Mouse (Mus musculus) activated CD4-positive, CD25-positive, alpha-beta regulatory T cell, adult 4 months (primary cell): ENCODE data around the gene Grip1. TPM values are rescaled to one million over a fixed set of nuclear protein-coding genes. Genes with fewer than 3 reads are reported as not detected.

Source experiments
- ATAC-seq: one replicate; pipeline ENCODE4 v1.8.0; 2017
- polyA plus RNA-seq, 2 experiments: library from polyadenylated mRNA; unstranded; fragments of 100-300 nt; shearing (Covaris generic); gene quantifications; one replicate each; pipeline ENCODE4 v1.2.1; 2017

Gene Grip1
- polyA plus RNA-seq, 2 experiments from 2014 or later = 0.16 TPM; not detected in 1

- no peak for ATAC-seq
These were observed 512.7 kb downstream of the Grip1 start for GRCm38 (mm10) chr10:119966321-119966720.

DNA sequence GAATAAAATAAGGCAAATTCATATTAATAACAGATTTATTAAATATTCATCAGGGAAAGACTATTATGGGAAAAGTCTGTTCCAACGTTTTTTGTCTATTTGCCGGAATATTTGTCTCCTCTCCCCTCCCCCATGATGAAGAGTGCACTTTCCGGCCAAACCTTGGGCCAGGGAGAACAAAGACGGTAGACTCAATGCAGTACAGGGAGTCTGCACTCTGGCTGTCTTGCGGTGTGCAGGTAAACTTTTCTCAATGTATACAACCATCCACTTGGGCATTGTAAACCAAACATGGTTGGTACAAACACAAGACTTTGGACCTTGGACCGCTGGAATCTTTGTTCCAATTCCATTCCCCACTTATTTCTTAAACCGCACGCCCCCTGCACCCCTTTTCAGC, 525.8 kb downstream of the Grip1 start:
- ATAC-seq = no peak

- no peak for ATAC-seq
These were observed 526.4 kb downstream of the Grip1 start for GRCm38 (mm10) chr10:119980032-119980431.

GRCm38 (mm10) chr10:119984299-119984698, 530.7 kb downstream of the Grip1 start:
- ATAC-seq = no peak

DNA sequence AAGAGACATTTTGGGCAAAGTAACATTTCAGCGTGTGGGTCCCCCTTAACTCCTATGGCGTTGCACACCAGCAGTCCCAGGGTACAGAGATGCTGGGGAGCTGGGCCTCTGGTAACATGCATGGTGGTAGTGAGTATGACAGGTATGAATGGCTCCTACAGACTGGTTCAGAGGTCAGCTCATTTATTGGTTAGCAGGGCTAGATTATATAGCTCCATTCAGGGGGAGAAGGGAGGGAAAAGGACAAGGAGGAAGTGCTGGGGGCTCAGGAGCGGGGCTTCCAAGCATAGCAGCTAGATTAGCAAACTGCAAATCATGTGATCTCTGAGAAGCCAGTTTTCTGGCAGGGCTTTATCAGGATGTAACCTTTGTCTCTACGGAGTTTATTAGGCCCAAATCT, 544.8 kb downstream of the Grip1 start:
- ATAC-seq = no peak

- no peak for ATAC-seq
These were observed 548.5 kb downstream of the Grip1 start for GRCm38 (mm10) chr10:120002149-120002548.

DNA sequence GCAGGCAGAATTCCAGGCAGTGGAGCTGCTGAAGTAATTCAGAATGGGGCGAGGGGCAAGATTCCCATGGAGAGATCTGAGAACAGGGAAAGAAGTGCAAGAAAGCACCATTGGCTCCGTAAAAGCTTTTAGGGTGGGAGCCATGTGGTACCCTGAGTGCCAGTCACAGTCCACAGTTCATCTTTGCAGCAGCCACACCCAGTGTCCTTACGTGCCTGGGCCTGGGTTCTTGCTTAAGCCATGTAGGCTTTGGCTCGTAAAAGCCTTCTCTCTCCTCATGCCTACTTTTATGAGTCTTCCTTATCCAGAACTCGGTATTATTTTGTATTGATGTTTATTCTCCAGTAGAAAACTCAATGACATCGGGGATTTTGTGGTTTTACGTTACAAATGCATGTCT, 550.5 kb downstream of the Grip1 start:
- ATAC-seq = no peak

DNA sequence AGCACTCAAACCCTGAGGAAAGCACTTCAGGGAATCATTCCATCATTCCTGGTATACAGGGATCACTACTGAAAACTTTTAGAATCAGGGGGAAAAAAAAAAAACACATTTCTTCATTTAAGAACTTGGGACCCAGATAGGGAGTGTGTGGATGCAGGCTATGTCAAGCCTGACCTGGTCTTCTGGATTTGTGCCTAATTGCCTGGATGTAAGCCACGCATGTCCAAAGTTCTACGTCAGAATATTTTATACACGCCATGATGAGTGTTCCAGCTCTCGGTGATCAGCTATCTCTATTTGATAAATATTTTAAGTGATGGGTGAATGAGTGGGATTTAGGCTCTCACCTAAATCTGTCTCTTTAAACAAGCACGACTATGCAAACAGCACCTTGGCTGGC, 552.0 kb downstream of the Grip1 start:
- no peak for ATAC-seq

- no peak for ATAC-seq
These were observed 558.7 kb downstream of the Grip1 start for GRCm38 (mm10) chr10:120012331-120012730.

GRCm38 (mm10) chr10:120015117-120015516, 561.5 kb downstream of the Grip1 start:
- ATAC-seq = no peak

DNA sequence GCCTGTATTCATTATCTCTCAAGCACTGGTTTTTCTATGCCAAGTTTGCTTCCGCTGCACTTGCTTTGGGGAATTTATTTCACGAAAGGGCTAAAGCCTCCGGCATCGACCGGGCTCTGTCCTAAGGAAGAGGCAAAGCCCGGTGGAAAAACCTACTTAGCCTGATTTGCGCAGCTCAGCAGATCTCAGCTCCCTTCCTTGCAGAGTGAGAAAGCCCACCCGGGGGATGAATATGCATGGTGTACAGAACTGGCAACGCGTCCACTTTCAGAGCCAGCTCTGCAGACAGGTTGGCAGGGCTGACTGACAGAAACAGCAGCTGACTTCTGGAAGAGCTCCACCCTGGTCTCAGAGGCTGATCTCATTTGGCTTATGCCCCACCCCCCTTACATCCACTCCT, 572.8 kb downstream of the Grip1 start:
- ATAC-seq = no peak

- no peak for ATAC-seq
These were observed 577.3 kb downstream of the Grip1 start for GRCm38 (mm10) chr10:120030901-120031300.

GRCm38 (mm10) chr10:120031316-120031715, 577.7 kb downstream of the Grip1 start:
- ATAC-seq = no peak

DNA sequence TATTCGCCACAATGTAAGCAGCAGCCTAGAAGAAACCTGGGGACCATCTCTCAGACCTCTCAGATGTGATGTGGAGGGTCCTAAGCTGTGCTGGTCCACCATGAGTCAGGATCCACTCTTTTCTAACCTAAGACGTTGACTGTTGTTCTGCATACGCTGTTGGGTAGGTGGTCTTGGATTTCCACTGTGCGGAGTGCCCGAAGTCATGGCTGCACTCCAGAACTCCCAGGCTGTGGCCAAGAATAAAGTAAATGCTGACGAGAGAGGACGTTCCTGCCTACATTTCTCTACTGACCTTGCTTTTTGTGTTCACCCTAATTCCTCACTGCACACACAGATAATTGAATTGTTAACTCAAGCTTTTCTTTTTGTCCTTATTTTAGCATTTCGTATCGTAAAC, 580.2 kb downstream of the Grip1 start:
- no peak for ATAC-seq

DNA sequence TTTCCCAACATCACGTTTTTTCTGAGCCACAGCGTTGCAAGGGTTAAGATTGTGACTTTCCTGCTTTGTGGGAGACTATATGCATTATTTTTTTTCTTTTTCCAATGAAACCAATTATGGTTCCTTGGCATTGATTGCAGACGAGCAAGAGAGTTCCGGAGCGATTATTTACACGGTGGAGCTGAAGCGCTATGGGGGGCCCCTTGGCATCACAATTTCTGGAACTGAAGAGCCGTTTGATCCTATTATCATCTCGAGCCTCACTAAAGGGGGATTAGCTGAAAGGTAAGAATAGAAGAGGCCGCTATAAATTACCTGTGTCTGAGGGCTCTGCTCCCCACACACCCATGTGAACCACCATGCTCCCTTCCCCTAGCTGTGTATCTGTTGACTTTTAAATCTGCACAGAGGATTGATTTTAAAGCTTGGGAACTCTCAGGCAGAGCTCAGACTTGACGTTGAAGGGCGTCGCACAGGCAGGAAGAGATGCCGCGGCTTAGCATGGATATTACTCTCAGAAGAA, 581.6 kb downstream of the Grip1 start:
- no peak for ATAC-seq

GRCm38 (mm10) chr10:120035824-120036223, 582.2 kb downstream of the Grip1 start:
- no peak for ATAC-seq

- ATAC-seq = no peak
These were observed 584.6 kb downstream of the Grip1 start for GRCm38 (mm10) chr10:120038194-120038593.

DNA sequence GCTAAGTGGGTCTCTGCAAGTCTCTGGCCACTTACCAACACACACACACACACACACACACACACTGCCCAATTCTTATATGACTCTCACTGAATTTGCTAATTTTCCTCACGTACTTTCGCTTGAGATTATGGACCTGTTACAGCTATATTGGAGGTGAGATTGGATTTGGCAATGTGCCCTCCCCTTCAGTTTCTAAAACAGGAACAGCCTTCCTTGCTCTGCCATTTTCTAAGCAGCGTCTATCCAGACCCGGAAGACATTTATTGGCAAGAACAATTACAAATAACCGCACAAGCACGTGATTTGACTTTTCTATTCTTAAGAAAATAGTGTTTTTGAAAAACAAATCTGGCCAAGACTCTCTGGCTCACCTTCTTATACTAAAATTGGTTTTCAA, 590.6 kb downstream of the Grip1 start:
- no peak for ATAC-seq

DNA sequence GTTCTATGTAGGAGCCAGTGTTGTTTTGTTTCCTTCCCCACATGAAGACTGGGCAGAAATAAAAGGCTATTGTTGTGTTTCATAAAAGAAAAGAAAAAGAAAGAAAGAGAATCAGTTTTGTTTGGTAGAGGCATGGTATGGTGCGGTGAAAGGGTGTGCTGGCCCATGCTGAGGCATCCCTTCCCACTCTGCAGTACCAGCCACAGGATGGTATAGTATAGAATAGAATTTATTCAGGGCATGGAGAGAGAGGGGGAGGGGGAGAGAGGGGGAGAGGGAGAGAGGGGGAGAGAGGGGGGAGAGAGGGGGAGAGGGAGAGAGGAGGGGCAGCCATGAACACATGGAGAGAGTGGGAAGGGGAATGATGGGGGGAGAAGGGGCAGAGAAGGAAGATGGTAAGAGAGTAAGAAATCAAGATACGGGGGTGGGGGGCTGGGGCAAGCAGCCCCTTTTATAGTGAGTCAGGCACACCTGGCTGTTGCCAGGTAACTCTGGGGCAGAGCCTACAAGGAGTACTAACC, 591.1 kb downstream of the Grip1 start:
- ATAC-seq = no peak

GRCm38 (mm10) chr10:120060579-120061237, 607.1 kb downstream of the Grip1 start:
- ATAC-seq = no peak

DNA sequence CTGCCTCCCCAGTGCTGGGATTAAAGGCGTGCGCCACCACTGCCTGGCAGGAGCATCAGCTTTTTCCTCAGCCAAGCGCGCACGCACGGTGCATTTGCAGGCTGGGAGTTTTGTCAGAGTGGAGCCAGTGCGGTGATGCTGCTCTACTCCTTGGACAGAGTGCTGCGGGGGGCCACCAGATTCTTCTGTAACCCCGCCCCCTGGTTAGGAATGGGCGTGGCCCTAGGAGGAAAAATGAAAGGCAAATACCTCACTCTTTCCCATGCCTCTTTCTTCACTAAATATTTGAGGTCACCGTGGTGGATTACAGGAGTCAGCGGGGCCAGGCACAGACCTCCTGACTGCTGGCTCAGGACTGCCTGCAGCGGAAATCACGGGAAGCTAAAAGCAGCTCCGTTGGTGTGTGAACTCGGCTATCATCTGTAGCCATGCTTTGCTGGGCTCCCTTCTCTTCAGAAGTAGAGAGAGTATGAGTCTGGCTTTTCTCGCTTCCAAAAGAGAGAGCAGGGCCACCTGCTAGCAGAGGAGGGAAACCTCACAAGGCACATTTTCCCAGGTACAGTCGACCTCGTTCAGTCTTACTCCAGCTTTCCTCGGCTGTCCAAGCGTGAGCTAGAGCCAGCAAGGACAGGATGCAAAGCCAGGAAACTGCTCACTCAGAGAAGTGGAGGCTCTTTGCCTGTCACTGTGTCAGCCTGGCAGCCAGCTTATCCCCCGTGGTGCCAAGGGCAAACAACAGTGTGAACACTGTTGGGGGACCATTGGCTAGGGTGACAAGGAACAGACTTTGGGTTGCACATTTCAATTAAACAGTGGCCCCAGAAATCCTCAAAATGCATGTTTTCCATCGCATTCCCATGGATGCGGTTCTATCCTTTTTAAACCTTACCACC, 607.9 kb downstream of the Grip1 start:
- ATAC-seq = no peak

- ATAC-seq = peak; percentile 79
These were observed 610.8 kb downstream of the Grip1 start for GRCm38 (mm10) chr10:120064424-120064823.

- ATAC-seq = peak; percentile 56
These were observed 612.7 kb downstream of the Grip1 start for GRCm38 (mm10) chr10:120066319-120066718.

DNA sequence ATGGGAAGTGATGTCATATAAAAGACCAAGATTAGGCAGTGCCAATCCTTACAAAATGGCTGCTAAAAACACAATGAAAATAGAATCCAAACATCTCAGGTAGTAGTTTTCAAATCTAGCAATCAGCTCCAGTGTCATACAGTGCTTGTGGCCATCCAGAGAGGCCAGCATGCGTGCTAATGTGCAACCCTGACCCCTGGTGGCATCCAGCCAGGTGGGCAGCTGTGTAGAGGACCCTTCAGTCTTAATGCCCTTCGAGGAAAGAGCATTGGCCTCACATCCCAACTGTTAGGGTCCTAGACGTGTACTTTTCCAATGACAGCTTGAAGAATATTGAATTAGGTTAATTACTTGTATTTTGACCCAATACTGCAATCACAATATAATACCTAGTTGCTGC, 624.2 kb downstream of the Grip1 start:
- ATAC-seq = no peak
